Mouse (Mus musculus): Measurements from ENCODE around the gene Defa25. TPM values are rescaled to one million over a fixed set of nuclear protein-coding genes. Genes with fewer than 3 reads are reported as not detected.
"Not testable (repeated sequence)": the region's sequence is repeated elsewhere in the genome, so short reads cannot be mapped to it uniquely, and the experiment has no call there.

Gene Defa25
- total RNA-seq (2021): not detected
- long read RNA-seq, experiment 1: 0 reads
- long read RNA-seq, experiment 2: 0 reads

- not testable (repeated sequence) for DNase-seq (ENCODE audit: low spot score)
Measured at GRCm38 (mm10) chr8:21084142-21084541, at the start of gene Defa25. Defa25 (plus strand) TSS chr8:21084442.

- DNase-seq (ENCODE audit: low spot score): not testable (repeated sequence)
Measured at GRCm38 (mm10) chr8:21054747-21055146, 29.5 kb upstream of the Defa25 start, which contains the start of gene Defa23. Defa23 (plus strand) TSS chr8:21055047.

- DNase-seq (ENCODE audit: low spot score): not testable (repeated sequence)
Measured at GRCm38 (mm10) chr8:21064738-21065137, 19.5 kb upstream of the Defa25 start, which contains the start of gene Defa35. Defa35 (plus strand) TSS chr8:21065038.

- no peak for DNase-seq (ENCODE audit: low spot score)
Measured at GRCm38 (mm10) chr8:21093106-21093505, 8.9 kb downstream of the Defa25 start.

GRCm38 (mm10) chr8:21095950-21096349 lies 11.7 kb downstream of the Defa25 start, which contains the start of gene Gm14851:
Gm14851 (minus strand) TSS chr8:21096050.
- DNase-seq (ENCODE audit: low spot score): not testable (repeated sequence)

GRCm38 (mm10) chr8:21134342-21134741 lies 50.1 kb downstream of the Defa25 start, which contains the start of gene Defa30:
Defa30 (plus strand) TSS chr8:21134642.
- DNase-seq (ENCODE audit: low spot score): not testable (repeated sequence)

Other genes starting within 250 kb of the Defa25 start
- not detected for gene Defb33, start 191.8 kb upstream of the Defa25 start, total RNA-seq (2021)
- gene Gm15056, start 181.8 kb upstream of the Defa25 start, total RNA-seq (2021): not detected
- gene Gm6040, start 162.4 kb upstream of the Defa25 start, total RNA-seq (2021): not detected
- not detected for gene AY761185, start 139.7 kb upstream of the Defa25 start, total RNA-seq (2021)
- not detected for gene Defa21, start 58.9 kb upstream of the Defa25 start, total RNA-seq (2021)
- not detected for gene Defa23, start 29.4 kb upstream of the Defa25 start, total RNA-seq (2021)
- gene Defa35, start 19.4 kb upstream of the Defa25 start, total RNA-seq (2021): not detected
- gene Gm14851, start 11.6 kb downstream of the Defa25 start, total RNA-seq (2021): not detected
- gene Defa30, start 50.2 kb downstream of the Defa25 start, total RNA-seq (2021): not detected
- not detected for gene Defa22, start 77.8 kb downstream of the Defa25 start, total RNA-seq (2021)
- not detected for gene Defa31, start 107.2 kb downstream of the Defa25 start, total RNA-seq (2021)
- gene Gm15293, start 117.1 kb downstream of the Defa25 start, total RNA-seq (2021): not detected
- gene Gm15292, start 165.3 kb downstream of the Defa25 start, total RNA-seq (2021): not detected
- not detected for gene Defa27, start 231.1 kb downstream of the Defa25 start, total RNA-seq (2021)
- not detected for gene Defa29, start 242.6 kb downstream of the Defa25 start, total RNA-seq (2021)

Data from gastrocnemius, adult 18-20 months (tissue).